Mouse (Mus musculus) liver, adult 2 months (tissue): ENCODE data around the gene Psmf1.

Source experiments
- CTCF ChIP-seq: fragments of 200-500 bp; IDR thresholded peaks from 2 replicates; pipeline ENCODE4 v1.5.1; 2011; ENCODE audit warnings: low read depth, low read length, control low read depth
- POLR2A ChIP-seq: fragments of 200-500 bp; IDR thresholded peaks from 2 replicates; pipeline ENCODE4 v1.6.1; 2011; ENCODE audit warnings: low read length, control low read depth; ENCODE audit not compliant: insufficient read depth; ENCODE audit errors: extremely low read depth

DNA sequence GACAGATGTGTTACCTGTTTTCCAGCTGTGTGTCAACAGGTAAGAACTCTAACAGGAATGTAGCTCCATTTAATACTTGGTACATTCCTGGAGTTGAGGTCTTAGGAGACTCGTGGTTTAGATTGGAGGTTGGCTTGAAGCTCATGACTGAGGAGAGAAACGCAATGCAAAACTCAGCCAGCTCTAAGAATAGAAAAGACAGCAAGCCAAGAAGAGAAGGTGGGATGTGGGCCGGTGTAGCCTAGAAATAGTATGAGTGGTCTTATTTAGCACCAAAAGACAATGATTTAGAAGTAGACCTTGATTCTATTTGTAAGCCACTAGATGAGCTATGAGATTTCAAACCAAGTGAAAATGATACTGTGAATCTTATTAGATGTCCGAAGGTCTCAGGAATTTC, 28.5 kb downstream of the Psmf1 start:
- TF ChIP-seq CTCF (no peak), POLR2A (no peak)
